Mouse (Mus musculus) lung, postnatal 0 days (tissue): ENCODE measurements around the gene Bicdl1.

Experiments used
- CTCF ChIP-seq: IDR thresholded peaks from 2 replicates; pipeline ENCODE4 v1.5.1; 2016; ENCODE audit warnings: antibody characterized with exemption, mild to moderate bottlenecking
- EP300 ChIP-seq: IDR thresholded peaks from 2 replicates; pipeline ENCODE4 v1.6.1; 2016; ENCODE audit warnings: antibody characterized with exemption, mild to moderate bottlenecking, control low read depth

GRCm38 (mm10) chr5:115757516-115757915 lies 26.1 kb upstream of the Bicdl1 start:
- TF ChIP-seq CTCF: no peak
- no peak for TF ChIP-seq EP300
